Mouse (Mus musculus) lung, postnatal 0 days (tissue): ENCODE measurements at regions not wholly inside any gene's neighbourhood (a gene's known extent, or its start where the extent isn't known, plus 50 kb on each side); places are given as distances from the start of the nearest gene placed in this dataset.

Experiments used
- ATAC-seq: fragments of 200-750 bp; cut with Nextera tagmentation; 2 replicates; pipeline ENCODE4 v1.8.0; 2017; ENCODE audit warnings: moderate library complexity
- DNase-seq: peaks from one replicate; pipeline ENCODE4 v3.0.0-alpha.2; 2016; ENCODE audit warnings: low spot score
- H3K27ac ChIP-seq: fragments of 300-500 bp; sonication (generic); 2 replicates; pipeline ENCODE4 v1.5.1; 2014; ENCODE audit warnings: antibody characterized with exemption, mild to moderate bottlenecking, low read length, mixed read lengths
- H3K27me3 ChIP-seq: fragments of 300-500 bp; sonication (generic); replicated peaks from 2 replicates; pipeline ENCODE4 v1.6.1; 2014; ENCODE audit warnings: low read length, mixed read lengths; ENCODE audit not compliant: insufficient read depth
- H3K36me3 ChIP-seq: fragments of 300-500 bp; sonication (generic); 2 replicates; pipeline ENCODE4 v1.6.1; 2014; ENCODE audit warnings: low read length, mixed read lengths; ENCODE audit not compliant: insufficient read depth
- H3K4me1 ChIP-seq: fragments of 300-500 bp; sonication (generic); 2 replicates; pipeline ENCODE4 v1.6.1; 2014; ENCODE audit warnings: antibody characterized with exemption, low read depth, low read length, mixed read lengths; ENCODE audit not compliant: insufficient read depth
- H3K4me2 ChIP-seq: fragments of 300-500 bp; sonication (generic); replicated peaks from 2 replicates; pipeline ENCODE4 v1.6.1; 2014; ENCODE audit warnings: low read depth, mild to moderate bottlenecking, low read length, moderate library complexity, mixed read lengths
- H3K4me3 ChIP-seq: fragments of 300-500 bp; sonication (generic); 2 replicates; pipeline ENCODE4 v1.5.1; 2014; ENCODE audit warnings: low read depth, low read length
- H3K9ac ChIP-seq: fragments of 300-500 bp; sonication (generic); replicated peaks from 2 replicates; pipeline ENCODE4 v1.6.1; 2014; ENCODE audit warnings: low read depth, mild to moderate bottlenecking
- H3K9me3 ChIP-seq: fragments of 300-500 bp; sonication (generic); 2 replicates; pipeline ENCODE4 v1.6.1; 2016; ENCODE audit warnings: low read length, mixed read lengths
- CTCF ChIP-seq: IDR thresholded peaks from 2 replicates; pipeline ENCODE4 v1.5.1; 2016; ENCODE audit warnings: antibody characterized with exemption, mild to moderate bottlenecking
- EP300 ChIP-seq: IDR thresholded peaks from 2 replicates; pipeline ENCODE4 v1.6.1; 2016; ENCODE audit warnings: antibody characterized with exemption, mild to moderate bottlenecking, control low read depth
- WGBS: fragments of 180-500 bp; shearing (Covaris S2); extraction: QIAGEN DNeasy Blood & Tissue Kit; methylation state at CpG from one replicate; pipeline ENCODE4 v1.1.7; 2014; 5-methylcytosine and 5-hydroxymethylcytosine counted together

- peak; percentile 64 for DNase-seq
- 3% methylated on average over 28 of the region's 28 CpGs for WGBS
- H3K4me1 ChIP-seq, result no peaks in the 10 kb centered on the region
- H3K9ac ChIP-seq, result no peak overlapping the region
- H3K36me3 ChIP-seq, result no peaks in the 10 kb centered on the region
- no peak overlapping the region for H3K27ac ChIP-seq
- H3K4me2 ChIP-seq, result peak overlapping the region; percentile 60
- H3K9me3 ChIP-seq, result no peaks in the 10 kb centered on the region
- TF ChIP-seq CTCF, result peak; percentile 62
- no peak for TF ChIP-seq EP300
- H3K27me3 ChIP-seq, result no peaks in the 10 kb centered on the region
- peak; percentile 62 for ATAC-seq
- H3K4me3 ChIP-seq, result peak overlapping the region; percentile 21; the same call in 1 of the 2 replicates
Measured at GRCm38 (mm10) chr1:167929729-167930341, 240.8 kb downstream of the Lmx1a start.

- H3K27me3 ChIP-seq, result no peaks in the 10 kb centered on the region
- WGBS, result 28% methylated on average over 2 of the region's 2 CpGs
- H3K9ac ChIP-seq, result no peak overlapping the region
- TF ChIP-seq EP300 (no peak), CTCF (peak; percentile 67)
- H3K9me3 ChIP-seq, result no peaks in the 10 kb centered on the region
- no peak overlapping the region for H3K27ac ChIP-seq
- H3K4me3 ChIP-seq, result no peak overlapping the region
- H3K4me2 ChIP-seq, result no peak overlapping the region
- H3K36me3 ChIP-seq, result no peaks in the 10 kb centered on the region
- no peak for ATAC-seq
- H3K4me1 ChIP-seq, result no peaks in the 10 kb centered on the region
- peak; percentile 57 for DNase-seq
Measured at GRCm38 (mm10) chr1:167932088-167932487, 243.1 kb downstream of the Lmx1a start.

GRCm38 (mm10) chr1:167936726-167937125, 247.7 kb downstream of the Lmx1a start:
- no peak overlapping the region for H3K4me2 ChIP-seq
- ATAC-seq, result peak; percentile 64
- no peaks in the 10 kb centered on the region for H3K36me3 ChIP-seq
- no peak overlapping the region for H3K9ac ChIP-seq
- H3K9me3 ChIP-seq, result no peaks in the 10 kb centered on the region
- no peak overlapping the region for H3K4me3 ChIP-seq
- 51% methylated on average over 4 of the region's 4 CpGs for WGBS
- DNase-seq, result peak; percentile 57
- H3K27me3 ChIP-seq, result no peaks in the 10 kb centered on the region
- no peaks in the 10 kb centered on the region for H3K4me1 ChIP-seq
- TF ChIP-seq EP300, result no peak
- H3K27ac ChIP-seq, result no peak overlapping the region

GRCm38 (mm10) chr1:167938176-167938575, 249.1 kb downstream of the Lmx1a start:
- no peak overlapping the region for H3K27ac ChIP-seq
- no peak overlapping the region for H3K4me2 ChIP-seq
- no peak overlapping the region for H3K4me3 ChIP-seq
- WGBS, result 67% methylated on average over 2 of the region's 2 CpGs
- no peak for DNase-seq
- no peak overlapping the region for H3K9ac ChIP-seq
- TF ChIP-seq CTCF, result peak; percentile 34
- TF ChIP-seq EP300, result no peak
- H3K9me3 ChIP-seq, result no peaks in the 10 kb centered on the region
- no peaks in the 10 kb centered on the region for H3K36me3 ChIP-seq
- H3K4me1 ChIP-seq, result no peaks in the 10 kb centered on the region
- H3K27me3 ChIP-seq, result no peaks in the 10 kb centered on the region
- no peak for ATAC-seq

- Histone ChIP-seq H3K4me3 (no peak overlapping the region), H3K36me3 (no peaks in the 10 kb centered on the region), H3K9me3 (no peaks in the 10 kb centered on the region), H3K27ac (no peak overlapping the region), H3K4me1 (no peaks in the 10 kb centered on the region), H3K4me2 (peak overlapping the region; percentile 28; the same call in 1 of the 2 replicates), H3K27me3 (no peaks in the 10 kb centered on the region), H3K9ac (no peak overlapping the region)
- ATAC-seq, result peak; percentile 50
- DNase-seq, result peak; percentile 77
- TF ChIP-seq EP300 (no peak), CTCF (peak; percentile 83)
- 44% methylated on average over 8 of the region's 8 CpGs for WGBS
Measured at GRCm38 (mm10) chr1:167942037-167942470, 253.0 kb downstream of the Lmx1a start.

GRCm38 (mm10) chr1:167943121-167943520, 254.1 kb downstream of the Lmx1a start:
- WGBS, result 56% methylated on average over 8 of the region's 8 CpGs
- no peak overlapping the region for H3K9ac ChIP-seq
- no peaks in the 10 kb centered on the region for H3K36me3 ChIP-seq
- H3K4me2 ChIP-seq, result no peak overlapping the region
- no peak overlapping the region for H3K27ac ChIP-seq
- ATAC-seq (no peak; the same call in 1 of the 2 replicates), DNase-seq (peak; percentile 21)
- H3K9me3 ChIP-seq, result no peaks in the 10 kb centered on the region
- no peaks in the 10 kb centered on the region for H3K27me3 ChIP-seq
- H3K4me1 ChIP-seq, result no peaks in the 10 kb centered on the region; the same call in 1 of the 2 replicates
- H3K4me3 ChIP-seq, result no peak overlapping the region
- TF ChIP-seq EP300 (no peak), CTCF (no peak)
